Mouse (Mus musculus) gonadal fat pad, adult 2 months (tissue): Measurements from ENCODE around the gene Dscam. TPM values are rescaled to one million over a fixed set of nuclear protein-coding genes. Genes with fewer than 3 reads are reported as not detected.

Source experiments
- DNase-seq: peaks from one replicate; pipeline ENCODE4 v3.0.0-alpha.2; 2012; ENCODE audit warnings: low read depth
- polyA plus RNA-seq: library from polyadenylated mRNA; depleted of rRNA; stranded (reverse); fragments of >200 nt; gene quantifications from 2 replicates; pipeline ENCODE4 v1.2.3, GENCODE M21; 2012

Gene Dscam
- polyA plus RNA-seq, 1 experiment: 0.09 TPM

GRCm38 (mm10) chr16:96759081-96759603 is 411.4 kb downstream of the Dscam start:
- no peak for DNase-seq

- no peak for DNase-seq
Measured at GRCm38 (mm10) chr16:96758381-96758780, 412.2 kb downstream of the Dscam start.

GRCm38 (mm10) chr16:96757588-96758313 is 412.8 kb downstream of the Dscam start:
- DNase-seq: no peak

- no peak for DNase-seq
Measured at GRCm38 (mm10) chr16:96756994-96757393, 413.6 kb downstream of the Dscam start.

- DNase-seq: no peak
Measured at GRCm38 (mm10) chr16:96754971-96755504, 415.5 kb downstream of the Dscam start.

GRCm38 (mm10) chr16:96754381-96754780 is 416.2 kb downstream of the Dscam start:
- no peak for DNase-seq

- no peak for DNase-seq
Measured at GRCm38 (mm10) chr16:96753781-96754173, 416.8 kb downstream of the Dscam start.

GRCm38 (mm10) chr16:96753164-96753780 is 417.3 kb downstream of the Dscam start:
- no peak for DNase-seq

GRCm38 (mm10) chr16:96742475-96743255 is 427.9 kb downstream of the Dscam start:
- DNase-seq: no peak

- no peak for DNase-seq
Measured at GRCm38 (mm10) chr16:96741336-96741735, 429.2 kb downstream of the Dscam start.

- DNase-seq: no peak
Measured at GRCm38 (mm10) chr16:96740073-96741055, 430.2 kb downstream of the Dscam start.

GRCm38 (mm10) chr16:96736501-96736900 is 434.1 kb downstream of the Dscam start:
- no peak for DNase-seq

- no peak for DNase-seq
Measured at GRCm38 (mm10) chr16:96730881-96731280, 439.7 kb downstream of the Dscam start.

GRCm38 (mm10) chr16:96727836-96728774 is 442.4 kb downstream of the Dscam start:
- DNase-seq: no peak

- no peak for DNase-seq
Measured at GRCm38 (mm10) chr16:96725071-96725724, 445.4 kb downstream of the Dscam start.

GRCm38 (mm10) chr16:96724591-96724990 is 446.0 kb downstream of the Dscam start:
- no peak for DNase-seq

- no peak for DNase-seq
Measured at GRCm38 (mm10) chr16:96724123-96724522, 446.4 kb downstream of the Dscam start.

- DNase-seq: no peak
Measured at GRCm38 (mm10) chr16:96723066-96723669, 447.4 kb downstream of the Dscam start.

- no peak for DNase-seq
Measured at GRCm38 (mm10) chr16:96722135-96722534, 448.4 kb downstream of the Dscam start.
